Mouse (Mus musculus): ENCODE data around the gene Ppp1r10. TPM values are rescaled to one million over a fixed set of nuclear protein-coding genes. Genes with fewer than 3 reads are reported as not detected.

Ppp1r10 gene
- polyA plus RNA-seq (2015; fragmentation: Nextera tagmentation; extraction: Ambion mirVana) = 51.3 and 54.6 TPM in 2 replicates

DNA sequence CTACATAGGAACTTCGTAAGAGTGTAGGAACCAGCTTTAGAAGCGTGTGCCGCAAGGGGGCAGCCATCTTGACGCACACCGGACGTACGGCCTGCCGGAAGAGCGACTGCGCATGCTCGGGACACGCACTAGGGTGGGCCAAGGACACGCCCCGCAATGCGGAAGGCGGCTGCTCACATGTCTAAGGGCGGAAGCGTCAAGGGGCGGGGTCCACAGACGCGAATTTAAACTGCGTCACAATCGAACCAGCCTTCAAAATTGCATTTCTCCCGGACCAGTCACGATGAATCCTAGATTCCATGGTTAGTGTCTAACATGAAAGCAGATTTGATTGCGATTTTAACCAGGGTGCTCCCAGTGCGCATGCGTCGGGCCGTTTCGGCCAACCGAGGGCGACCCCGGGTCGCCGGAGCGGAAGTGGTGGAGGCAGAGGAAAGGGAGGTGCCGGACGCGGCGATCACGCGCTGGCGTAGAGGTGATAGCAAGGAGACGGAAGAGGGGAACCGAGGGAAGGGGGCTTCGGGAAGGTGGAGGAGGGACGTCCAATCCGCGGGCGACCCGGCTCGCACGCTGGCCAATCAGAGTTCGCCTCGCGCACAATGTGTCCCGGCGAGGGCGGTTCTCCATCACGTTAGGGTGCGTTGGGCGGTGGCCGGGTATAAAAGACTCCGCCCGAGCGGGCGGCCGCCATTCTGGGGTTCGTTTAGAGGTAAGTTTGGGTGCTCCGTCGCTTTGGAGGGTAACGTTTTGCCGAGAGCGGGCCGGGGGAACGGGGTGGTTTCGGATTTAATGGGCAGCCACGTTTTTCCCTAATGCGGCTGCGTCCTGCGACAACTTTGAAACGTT, at the start of gene Ppp1r10, which contains the start of gene Mrps18b:
Gene Ppp1r10 (plus strand): TSS at position 138 of the 846 bp plus-strand sequence.
Gene Mrps18b (minus strand): TSS at position 93 of the 846 bp plus-strand sequence.
- H3K4me3 ChIP-seq (replicated peaks) = peak within 1 kb of the TSS; percentile 78
- H3K4me2 ChIP-seq (replicated peaks) = peak within 1 kb of the TSS; percentile 84
- peak; percentile 95 for ATAC-seq
- peaks cover 24% of the 10 kb centered on the region for H3K36me3 ChIP-seq
- H3K9ac ChIP-seq (replicated peaks) = peak within 1 kb of the TSS; percentile 98
- H3K9me3 ChIP-seq = no peaks in the 10 kb centered on the region
- peaks cover 33% of the 10 kb centered on the region for H3K4me1 ChIP-seq (replicated peaks)
- peak within 1 kb of the TSS; percentile 99 for H3K27ac ChIP-seq
- WGBS = under 1% methylated on average over 83 of the region's 83 CpGs
- H3K27me3 ChIP-seq = no peaks in the 10 kb centered on the region

DNA sequence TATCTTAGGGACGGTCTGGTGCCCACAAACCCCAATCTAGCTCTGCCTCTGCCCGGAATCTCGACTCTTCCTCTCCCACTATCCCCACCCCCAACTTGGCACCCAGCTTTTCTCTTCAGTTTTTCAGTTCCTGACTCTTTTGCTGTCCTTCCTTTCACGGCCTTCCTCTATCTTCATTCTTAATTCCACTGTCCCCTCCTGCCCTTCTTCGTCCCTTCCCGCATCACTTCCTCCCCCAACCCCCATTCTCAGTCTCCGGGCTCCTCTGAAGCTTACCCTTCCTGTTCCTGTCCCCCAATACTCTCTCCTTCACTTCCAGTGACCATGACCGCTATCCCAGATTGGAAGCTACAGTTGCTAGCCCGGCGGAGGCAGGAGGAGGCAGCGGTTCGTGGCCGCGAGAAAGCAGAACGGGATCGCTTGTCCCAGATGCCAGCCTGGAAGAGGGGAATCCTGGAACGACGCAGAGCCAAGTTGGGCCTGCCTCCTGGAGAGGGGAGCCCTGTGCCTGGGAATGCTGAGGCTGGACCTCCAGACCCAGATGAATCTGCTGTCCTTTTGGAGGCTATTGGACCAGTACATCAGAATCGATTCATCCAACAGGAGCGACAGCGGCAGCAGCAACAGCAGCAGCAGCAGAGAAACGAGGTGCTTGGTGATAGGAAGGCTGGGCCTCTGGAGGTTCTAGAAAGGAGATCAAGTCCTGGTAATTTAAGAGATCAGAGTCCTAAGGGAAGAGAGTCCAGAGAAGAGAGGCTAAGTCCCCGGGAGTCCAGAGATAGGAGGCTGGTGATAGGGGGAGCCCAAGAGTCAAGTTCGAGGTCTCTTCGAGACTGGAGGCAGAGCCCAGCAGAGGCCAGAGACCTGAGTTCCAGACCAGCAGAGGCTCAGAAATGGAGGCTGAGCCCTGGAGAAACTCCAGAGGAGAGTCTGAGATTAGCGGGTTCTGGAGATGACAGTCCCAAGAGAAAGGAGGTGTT, 49.0 kb upstream of the Ppp1r10 start:
- 8% methylated on average over 26 of the region's 26 CpGs for WGBS
- H3K36me3 ChIP-seq = peaks cover 14% of the 10 kb centered on the region
- peak overlapping the region; percentile 92 for H3K4me2 ChIP-seq (replicated peaks)
- no peaks in the 10 kb centered on the region for H3K27me3 ChIP-seq
- H3K4me3 ChIP-seq (replicated peaks) = peak overlapping the region; percentile 84
- peaks cover 64% of the 10 kb centered on the region for H3K4me1 ChIP-seq (replicated peaks)
- H3K27ac ChIP-seq = peak overlapping the region; percentile 99
- ATAC-seq = no peak
- H3K9me3 ChIP-seq = no peaks in the 10 kb centered on the region
- H3K9ac ChIP-seq (replicated peaks) = peak overlapping the region; percentile 97

DNA sequence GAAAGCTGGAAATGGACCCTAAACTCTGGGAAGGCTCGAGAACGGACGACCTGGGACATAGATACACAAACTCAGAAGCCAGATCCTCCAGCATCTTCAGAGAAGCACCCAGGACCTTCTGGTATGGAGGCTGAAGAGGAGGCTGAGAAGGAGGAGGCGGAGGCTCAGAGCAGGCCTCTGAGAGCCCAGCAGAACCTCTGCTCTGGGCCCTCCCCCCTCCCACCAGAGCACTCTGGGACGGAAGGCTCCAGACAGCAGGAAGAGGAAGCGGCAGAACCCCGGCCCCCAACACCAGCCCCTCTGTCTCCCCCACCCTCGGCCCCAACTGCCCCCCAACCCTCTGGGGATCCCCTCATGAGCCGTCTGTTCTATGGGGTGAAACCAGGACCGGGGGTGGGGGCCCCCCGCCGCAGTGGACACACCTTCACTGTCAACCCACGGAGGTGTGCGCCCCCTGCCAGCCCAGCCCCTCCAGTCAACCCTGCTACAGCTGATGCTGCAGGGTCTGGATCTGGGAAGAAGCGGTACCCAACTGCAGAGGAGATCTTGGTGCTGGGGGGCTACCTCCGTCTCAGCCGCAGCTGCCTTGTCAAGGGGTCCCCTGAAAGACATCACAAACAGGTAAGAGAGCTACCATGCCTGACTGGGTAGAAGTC, 47.9 kb upstream of the Ppp1r10 start:
- Histone ChIP-seq H3K36me3 (peaks cover 17% of the 10 kb centered on the region), H3K4me1 (replicated peaks) (peaks cover 75% of the 10 kb centered on the region), H3K27ac (peak overlapping the region; percentile 99), H3K9me3 (no peaks in the 10 kb centered on the region), H3K4me3 (replicated peaks) (peak overlapping the region; percentile 84), H3K27me3 (no peaks in the 10 kb centered on the region), H3K9ac (replicated peaks) (peak overlapping the region; percentile 97), H3K4me2 (replicated peaks) (peak overlapping the region; percentile 92)
- no peak for ATAC-seq
- 41% methylated on average over 13 of the region's 17 CpGs for WGBS

DNA sequence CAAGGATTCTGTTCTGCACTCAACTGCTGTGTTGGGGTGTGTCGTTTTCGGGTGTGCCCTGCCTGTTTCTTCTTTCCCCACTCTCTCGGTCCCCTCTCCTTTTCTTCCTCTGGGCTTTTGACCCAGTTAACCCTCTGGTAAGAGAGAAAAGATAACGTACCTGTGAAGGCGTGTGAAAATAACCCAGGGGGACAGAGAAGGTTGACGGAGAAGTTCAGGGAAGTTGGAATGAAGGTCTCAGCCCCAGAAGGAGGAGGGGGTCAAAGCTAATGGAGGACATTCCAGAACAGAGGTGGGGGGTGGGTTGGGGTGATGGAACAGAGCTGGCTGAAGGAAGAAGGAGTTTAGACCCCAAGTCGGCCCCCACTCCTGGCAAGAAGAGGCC, 47.3 kb upstream of the Ppp1r10 start:
- WGBS = 8% methylated on average over 7 of the region's 7 CpGs

DNA sequence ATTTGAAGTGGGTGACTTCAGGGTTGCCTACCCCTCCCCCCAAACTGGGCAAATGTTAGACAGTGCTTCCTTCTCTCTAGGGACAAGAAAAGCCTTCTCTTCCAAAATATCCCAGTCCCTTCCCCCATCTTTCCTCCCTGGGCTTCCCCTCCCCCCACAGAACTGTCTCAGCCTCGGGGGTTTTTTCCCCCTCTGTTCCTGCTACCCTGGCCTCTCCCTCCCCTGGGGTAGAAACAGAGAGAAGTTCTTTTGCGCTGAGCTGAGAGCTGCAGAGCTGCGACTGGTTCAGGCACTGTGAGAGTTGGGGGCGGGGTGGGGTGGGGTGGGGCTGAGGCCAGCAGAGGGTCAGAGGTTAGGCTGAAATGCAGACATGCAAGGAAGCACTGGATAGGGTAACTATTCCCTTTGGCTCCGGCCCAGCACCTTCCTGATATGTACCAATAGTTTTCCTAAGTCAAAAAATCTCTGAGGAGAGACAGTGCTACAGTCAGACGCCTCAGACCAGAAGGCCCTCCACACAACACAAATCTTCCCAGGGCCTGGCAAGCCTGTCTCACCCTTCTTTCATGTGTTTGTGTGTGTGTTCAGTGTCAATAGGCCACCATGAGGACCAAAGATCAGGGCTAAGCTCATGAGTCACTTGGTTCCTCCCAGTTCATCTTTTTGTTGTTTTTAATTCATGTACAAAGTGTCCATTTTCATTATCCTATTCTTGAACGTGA, 46.7 kb upstream of the Ppp1r10 start:
- peak overlapping the region; percentile 97 for H3K9ac ChIP-seq (replicated peaks)

More for the DNA sequence above, 47.3 kb upstream of the Ppp1r10 start:
- no peaks in the 10 kb centered on the region for H3K9me3 ChIP-seq
- peaks cover 82% of the 10 kb centered on the region for H3K4me1 ChIP-seq (replicated peaks)
- peaks cover 18% of the 10 kb centered on the region for H3K36me3 ChIP-seq
- no peak for ATAC-seq
- H3K27me3 ChIP-seq = no peaks in the 10 kb centered on the region
- H3K9ac ChIP-seq (replicated peaks) = peak overlapping the region; percentile 97
- H3K4me3 ChIP-seq (replicated peaks) = peak overlapping the region; percentile 84
- H3K4me2 ChIP-seq (replicated peaks) = peak overlapping the region; percentile 92
- no peak overlapping the region for H3K27ac ChIP-seq

DNA sequence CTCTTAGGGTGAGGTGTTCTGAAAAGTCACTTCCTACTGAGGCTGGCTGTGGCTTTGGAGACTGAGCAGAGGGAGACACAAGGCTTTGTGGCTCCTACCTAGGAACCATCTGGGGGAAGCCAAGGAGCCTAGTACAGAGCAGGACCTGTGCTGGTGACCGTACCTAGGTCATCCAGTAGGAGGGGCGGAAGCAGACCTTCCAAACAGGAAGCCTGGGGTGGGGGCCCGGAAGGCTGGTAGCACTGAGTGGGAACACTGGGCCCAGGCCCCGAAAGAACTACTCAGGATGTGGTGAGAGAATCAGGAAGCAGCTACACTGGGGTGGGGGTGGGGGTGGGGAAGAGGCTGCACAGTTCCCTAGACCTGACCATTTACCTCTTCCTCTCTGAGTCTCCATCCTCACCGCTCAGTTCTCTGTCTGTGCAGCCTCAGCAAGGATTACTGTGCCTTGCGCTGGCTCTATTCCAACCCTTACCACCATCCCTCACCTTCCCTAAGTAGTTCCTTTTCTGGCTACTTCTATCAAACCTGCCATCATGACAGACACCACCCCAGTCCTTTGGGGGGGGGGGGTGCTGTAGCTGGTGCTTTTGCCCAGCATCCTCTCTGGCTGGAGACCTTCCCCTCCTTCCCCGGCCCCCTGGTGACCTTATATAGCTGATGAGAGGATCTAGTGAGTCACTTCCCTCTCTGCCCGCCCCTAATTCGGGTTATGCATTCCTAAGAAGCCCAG, 45.9 kb upstream of the Ppp1r10 start:
- Histone ChIP-seq H3K36me3 (peaks cover 32% of the 10 kb centered on the region), H3K27me3 (no peaks in the 10 kb centered on the region), H3K4me2 (replicated peaks) (peak overlapping the region; percentile 92), H3K9me3 (no peaks in the 10 kb centered on the region), H3K27ac (peak overlapping the region; percentile 31), H3K4me1 (replicated peaks) (peaks cover 71% of the 10 kb centered on the region), H3K9ac (replicated peaks) (peak overlapping the region; percentile 97), H3K4me3 (replicated peaks) (peak overlapping the region; percentile 84)
- no peak for ATAC-seq
- WGBS = 74% methylated on average over 9 of the region's 9 CpGs

More for the DNA sequence above, 46.7 kb upstream of the Ppp1r10 start:
- no peak for ATAC-seq
- Histone ChIP-seq H3K4me3 (replicated peaks) (peak overlapping the region; percentile 84), H3K36me3 (peaks cover 24% of the 10 kb centered on the region), H3K4me2 (replicated peaks) (peak overlapping the region; percentile 92), H3K9me3 (no peaks in the 10 kb centered on the region), H3K4me1 (replicated peaks) (peaks cover 79% of the 10 kb centered on the region), H3K27me3 (no peaks in the 10 kb centered on the region), H3K27ac (peak overlapping the region; percentile 31)
- 3% methylated on average over 7 of the region's 7 CpGs for WGBS

DNA sequence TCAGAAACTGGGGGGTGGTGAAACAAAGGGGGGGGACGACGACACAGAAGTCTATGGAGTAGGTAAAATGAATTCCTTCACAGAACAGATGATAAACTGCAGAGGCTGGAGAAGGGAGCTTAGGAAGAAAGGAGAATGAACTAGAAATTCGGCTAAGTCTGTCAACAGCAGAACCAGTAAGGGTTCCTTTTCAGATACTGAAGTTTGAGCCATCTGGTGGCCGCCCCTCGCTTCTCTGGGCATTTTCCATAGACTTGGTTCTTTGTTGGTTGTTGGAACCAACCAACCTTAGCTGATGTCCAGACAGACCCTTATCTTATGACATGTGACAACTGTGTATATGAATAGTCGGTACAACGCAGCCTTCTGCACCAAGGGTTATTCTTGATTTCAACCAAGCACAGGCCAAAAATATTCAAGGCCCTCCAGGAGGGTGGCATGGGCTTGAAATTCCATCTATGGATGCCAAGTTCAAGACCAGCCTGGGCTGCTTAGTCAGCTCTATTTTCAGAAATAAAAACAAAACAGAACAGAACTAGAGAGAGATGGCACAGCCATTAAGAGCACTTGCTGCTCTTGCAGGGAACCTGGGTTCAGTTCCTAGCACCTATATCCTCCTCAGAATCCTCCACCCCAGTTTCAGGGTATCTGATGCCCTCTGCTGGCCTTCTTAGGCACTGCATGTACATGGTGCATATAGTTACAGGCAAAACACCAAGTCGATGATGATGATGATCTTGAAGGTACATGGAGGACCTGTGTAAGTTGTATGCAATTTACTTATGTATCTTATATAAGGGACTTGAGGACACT, 45.1 kb upstream of the Ppp1r10 start:
- Histone ChIP-seq H3K36me3 (peaks cover 38% of the 10 kb centered on the region), H3K4me1 (replicated peaks) (peaks cover 71% of the 10 kb centered on the region), H3K27me3 (no peaks in the 10 kb centered on the region), H3K27ac (peak overlapping the region; percentile 31; the same call in 1 of the 2 replicates), H3K4me2 (replicated peaks) (peak overlapping the region; percentile 92), H3K4me3 (replicated peaks) (peak overlapping the region; percentile 84), H3K9ac (replicated peaks) (peak overlapping the region; percentile 97; the same call in 1 of the 2 replicates), H3K9me3 (no peaks in the 10 kb centered on the region)
- 93% methylated on average over 8 of the region's 8 CpGs for WGBS
- no peak for ATAC-seq

DNA sequence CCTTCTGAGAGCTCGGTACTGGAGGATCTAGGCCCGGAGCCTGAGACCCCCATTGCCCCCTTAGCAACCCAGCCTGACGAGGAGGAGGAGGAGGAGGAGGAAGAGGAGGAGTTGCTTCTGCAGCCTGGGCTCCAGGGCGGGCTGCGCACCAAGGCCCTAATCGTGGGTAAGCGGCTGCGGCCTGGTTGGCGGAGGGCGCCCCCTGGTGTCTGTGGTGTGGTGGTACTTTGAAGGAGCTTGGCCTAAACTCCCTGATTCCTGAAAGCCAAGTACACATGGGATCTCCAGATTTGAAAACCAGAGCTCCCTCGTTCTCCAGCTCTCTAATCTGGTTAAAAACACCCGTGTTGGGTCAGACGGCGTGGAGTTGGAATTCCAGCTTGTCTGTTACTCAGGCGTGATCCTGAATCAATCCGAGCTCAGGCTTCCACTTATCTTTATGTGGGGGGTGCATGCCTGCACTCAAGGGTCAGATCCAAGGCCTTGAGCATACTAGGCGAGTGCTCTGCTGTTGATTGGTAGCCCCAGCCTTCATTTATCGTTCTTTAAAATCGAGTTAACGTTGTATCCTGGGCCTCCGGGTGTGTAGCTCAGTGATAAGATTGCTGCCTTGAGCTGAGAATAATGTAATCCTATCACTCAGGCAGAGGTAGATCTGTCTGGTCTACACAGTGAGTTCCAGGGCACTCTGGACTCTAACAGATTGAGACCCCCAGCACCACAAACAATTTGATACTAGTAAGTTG, 42.3 kb upstream of the Ppp1r10 start:
- Histone ChIP-seq H3K9ac (replicated peaks) (peak overlapping the region; percentile 47; the same call in 1 of the 2 replicates), H3K27me3 (no peaks in the 10 kb centered on the region), H3K4me2 (replicated peaks) (peak overlapping the region; percentile 37), H3K27ac (0 out of 2 replicates have a peak overlapping the region, but pooled peaks have one; percentile 47), H3K36me3 (peaks cover 41% of the 10 kb centered on the region), H3K9me3 (no peaks in the 10 kb centered on the region), H3K4me3 (replicated peaks) (peak overlapping the region; percentile 8; the same call in 1 of the 2 replicates), H3K4me1 (replicated peaks) (peaks cover 51% of the 10 kb centered on the region)
- ATAC-seq = peak; percentile 37; the same call in 1 of the 2 replicates
- 33% methylated on average over 21 of the region's 21 CpGs for WGBS

DNA sequence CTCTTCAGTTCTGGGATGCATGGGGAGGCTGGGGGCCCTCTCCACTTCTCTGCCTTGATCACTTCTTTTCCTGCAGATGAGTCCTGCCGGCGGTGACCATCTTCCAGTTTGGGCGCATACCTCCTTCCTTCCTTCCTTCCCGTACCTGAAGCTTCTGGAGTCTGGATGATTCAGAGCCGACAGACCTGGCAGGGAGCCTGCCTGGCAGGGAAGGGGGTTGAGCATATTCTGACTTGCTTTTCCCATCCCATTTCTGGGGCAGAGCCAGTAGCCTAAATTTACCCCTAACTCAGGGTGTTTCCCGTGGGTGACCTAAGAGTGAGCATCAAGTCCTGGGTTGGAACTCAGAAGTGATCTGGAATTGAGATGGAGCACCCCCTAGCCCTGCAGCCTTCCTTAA, 41.5 kb upstream of the Ppp1r10 start:
- Histone ChIP-seq H3K4me3 (replicated peaks) (no peak overlapping the region), H3K9ac (replicated peaks) (no peak overlapping the region), H3K4me1 (replicated peaks) (peaks cover 45% of the 10 kb centered on the region), H3K36me3 (peaks cover 41% of the 10 kb centered on the region), H3K27ac (no peak overlapping the region), H3K4me2 (replicated peaks) (no peak overlapping the region), H3K9me3 (no peaks in the 10 kb centered on the region), H3K27me3 (no peaks in the 10 kb centered on the region)
- ATAC-seq = no peak
- WGBS = 91% methylated on average over 6 of the region's 6 CpGs

Measured in midbrain, embryonic 13.5 days (tissue).